Mouse (Mus musculus): ENCODE results near the gene Ndc1. TPM values are rescaled to one million over a fixed set of nuclear protein-coding genes. Genes with fewer than 3 reads are reported as not detected.

Ndc1 gene
- 8.8 TPM for total RNA-seq (2023)

DNA sequence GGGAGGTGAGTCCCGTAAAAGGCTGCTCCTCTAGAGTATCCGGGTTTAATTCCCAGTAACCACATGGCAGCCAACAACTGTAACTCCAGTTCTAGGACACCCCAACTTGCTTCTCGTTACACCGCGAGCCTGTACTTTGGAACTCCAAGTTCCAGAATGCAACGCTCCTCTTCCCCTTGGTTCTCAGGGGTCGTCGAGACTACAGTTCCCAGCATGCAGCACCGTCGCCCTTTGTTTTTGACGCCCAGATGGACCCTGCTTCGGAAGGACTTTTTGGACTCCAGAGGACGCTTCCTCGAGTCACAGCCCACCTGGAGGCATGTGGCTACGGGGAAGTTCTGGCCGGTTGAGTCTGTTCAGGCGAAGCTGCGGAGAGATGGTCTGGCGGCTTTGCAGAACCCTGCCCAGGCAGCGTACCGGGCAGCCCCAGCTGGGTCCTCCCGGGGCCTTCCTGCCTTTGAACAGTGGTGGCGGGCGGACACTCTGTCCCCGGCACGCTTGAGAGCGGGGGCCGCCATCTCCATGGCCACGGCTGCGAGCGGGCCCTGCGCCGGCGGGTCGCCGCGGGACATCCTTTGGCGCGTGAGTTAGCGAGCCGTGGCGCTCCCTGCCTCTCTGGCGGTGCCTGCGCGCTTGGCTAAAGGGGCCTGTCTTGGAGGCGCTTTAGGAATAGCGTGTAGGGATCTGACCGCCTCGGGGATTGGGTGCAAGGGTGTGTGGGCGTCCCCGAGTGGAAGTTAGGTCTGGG, at the start of gene Ndc1:
Ndc1 (plus strand) TSS at position 218 of the 748 bp plus-strand sequence.

DNA sequence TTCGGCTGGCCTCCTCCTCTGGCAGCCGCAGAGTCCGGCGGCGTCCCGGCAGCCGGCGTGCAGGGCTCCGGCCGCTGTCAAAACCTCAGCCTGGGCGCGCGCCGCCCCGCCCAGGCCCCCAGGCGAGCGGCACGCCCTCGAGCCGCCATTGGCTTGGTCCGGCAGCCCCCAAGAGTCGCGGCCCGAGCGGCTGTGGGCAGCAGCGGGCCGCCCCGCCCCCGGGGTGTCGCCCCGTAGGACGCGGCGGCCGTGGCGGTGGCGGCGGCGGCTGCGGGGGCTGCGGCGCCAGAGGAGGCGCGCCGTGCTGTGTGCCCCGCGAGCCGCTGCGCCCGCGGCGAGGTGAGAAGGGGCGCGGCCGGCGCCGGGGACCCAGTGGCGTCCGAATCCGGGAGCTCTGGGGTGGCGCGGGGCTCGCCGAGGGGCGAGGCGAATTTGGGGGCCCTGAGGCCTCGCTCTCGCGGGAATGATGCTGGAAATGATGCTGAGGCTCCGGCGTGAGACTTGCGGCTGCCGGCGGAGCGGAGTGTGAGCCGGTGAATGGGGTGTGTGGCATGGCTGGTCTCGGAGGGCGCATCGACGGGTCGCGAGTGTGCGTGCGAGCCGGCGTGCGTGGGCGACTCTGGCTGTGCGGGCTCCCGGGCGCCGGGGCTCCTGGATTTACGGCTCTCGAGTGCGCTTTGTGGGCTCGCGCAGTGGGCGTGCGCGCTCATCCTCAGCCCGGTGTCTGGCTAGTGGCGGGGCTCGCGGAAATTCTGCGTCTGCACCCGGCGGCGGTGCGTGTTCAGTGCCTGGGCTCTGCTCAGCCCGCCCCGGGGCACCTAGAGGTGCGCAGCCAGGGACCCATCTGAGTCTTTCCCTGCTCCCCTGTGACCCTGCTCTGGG, 67.0 kb downstream of the Ndc1 start, which contains the start of gene Glis1:
Glis1 (plus strand) TSS at position 236 of the 882 bp plus-strand sequence.

Other genes with a start within 250 kb of the Ndc1 start
- gene Tmem59, start 189.4 kb upstream of the Ndc1 start, total RNA-seq (2023), result 131 TPM
- 44.0 TPM for gene Tceanc2, start 188.7 kb upstream of the Ndc1 start, total RNA-seq (2023)
- gene Ldlrad1, start 158.6 kb upstream of the Ndc1 start, total RNA-seq (2023), result 1.1 TPM
- 51.1 TPM for gene Lrrc42, start 114.3 kb upstream of the Ndc1 start, total RNA-seq (2023)
- 46.9 TPM for gene Hspb11, start 114.2 kb upstream of the Ndc1 start, total RNA-seq (2023)
- not detected for gene Dio1, start 60.6 kb upstream of the Ndc1 start, total RNA-seq (2023)
- gene Yipf1, start 53.4 kb upstream of the Ndc1 start, total RNA-seq (2023), result 38.7 TPM
- 1.5 TPM for gene Glis1, start 66.8 kb downstream of the Ndc1 start, total RNA-seq (2023)